8 mouse cellular contexts compared by ENCODE assay signal in the genomic region with DNA sequence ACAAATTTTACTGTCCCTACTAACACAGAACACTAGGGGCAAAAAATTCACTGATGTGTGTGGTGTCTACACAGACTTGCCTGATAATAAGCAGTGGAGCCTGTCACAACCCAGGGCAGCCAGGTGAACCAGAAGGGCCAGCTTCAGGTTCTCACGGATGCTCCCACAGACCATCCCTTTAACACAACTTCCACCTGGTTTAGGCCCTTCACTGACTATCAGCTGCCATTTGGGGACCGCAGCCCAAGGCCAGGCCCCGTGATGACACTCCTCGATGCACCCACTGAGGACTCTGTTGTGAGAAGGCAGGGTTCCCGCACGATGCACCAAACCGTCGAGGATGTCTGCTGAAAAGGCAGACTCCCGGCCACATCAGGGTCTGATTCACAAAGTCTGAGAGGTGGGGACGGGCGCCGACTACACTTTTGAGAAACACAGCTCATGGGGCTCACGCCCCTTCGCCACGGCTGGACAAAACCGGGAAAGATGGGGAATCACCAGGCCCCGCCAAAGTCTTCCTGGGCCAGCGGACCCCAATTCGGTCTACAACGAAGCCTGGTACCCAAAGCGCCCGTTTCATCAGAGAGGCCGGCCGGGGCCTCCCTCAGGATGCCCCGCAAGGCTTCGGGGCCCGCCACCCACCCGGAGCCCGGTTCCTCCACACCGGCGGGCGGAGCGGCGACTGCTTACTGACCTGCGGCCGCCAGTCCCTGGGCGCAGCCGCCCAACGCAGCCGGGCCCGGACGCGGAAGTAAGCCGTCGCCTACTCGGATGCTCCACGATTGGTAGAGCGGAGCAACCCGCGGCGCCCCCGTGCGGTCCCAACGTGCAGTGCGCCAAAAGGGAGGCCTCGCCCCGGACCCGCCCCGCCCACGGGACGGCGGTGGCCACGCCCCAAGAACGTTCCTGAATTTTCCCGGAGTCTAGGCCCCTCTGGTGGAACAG. TPM values are rescaled to one million over a fixed set of nuclear protein-coding genes. Genes with fewer than 3 reads are reported as not detected.
DNase-seq lines count a peak whose midpoint lies in the region; ATAC-seq and TF ChIP-seq lines count a peak whose summit lies in the region.

No protein-coding gene starts in this region.

- TF ChIP-seq RAD21 in MEL (IDR thresholded peaks at IDR 0.05; ENCODE audit: low read depth, low read length) = peak; percentile 18

- H3K4me2 ChIP-seq in lung, embryonic 16.5 days (ENCODE audit: low read depth, low read length) = peak overlapping the region; percentile 78

- H3K79me2 ChIP-seq in MEL (ENCODE audit: control insufficient read depth, insufficient read depth, low read length, poor library complexity) = peaks cover 7% of the 10 kb centered on the region; the same call in 1 of the 2 replicates

- peak; percentile 90 to 97 for TF ChIP-seq POLR2A in MEL (IDR thresholded peaks at IDR 0.05; ENCODE audit: control insufficient read depth in 1 of 2, insufficient read depth in 1 of 2, low read depth in 1 of 2, low read length in 2 of 2, poor library complexity in 1 of 2)
- TF ChIP-seq POLR2A in cerebellum, adult 2 months (IDR thresholded peaks at IDR 0.05; ENCODE audit: borderline replicate concordance, insufficient read depth, low read length) = peak; percentile 53; the same call in 1 of the 2 replicates

- H3K27me3 ChIP-seq in MEL (ENCODE audit: control insufficient read depth in 1 of 2, insufficient read depth in 2 of 2, low read length in 2 of 2) = no peaks in the 10 kb centered on the region
- no peaks in the 10 kb centered on the region for H3K27me3 ChIP-seq in cerebellum, adult 2 months (ENCODE audit: control insufficient read depth, insufficient read depth, low read length)
- no peaks in the 10 kb centered on the region for H3K27me3 ChIP-seq in lung, embryonic 16.5 days (ENCODE audit: control insufficient read depth, insufficient read depth, low read depth, low read length)

- H3K9ac ChIP-seq in MEL (ENCODE audit: control insufficient read depth, low read depth, low read length, poor library complexity, severe bottlenecking) = peak overlapping the region; percentile 97
- peak overlapping the region; percentile 96 for H3K9ac ChIP-seq in lung, embryonic 16.5 days (ENCODE audit: low read length)

- H3K9me3 ChIP-seq in MEL (replicated peaks; ENCODE audit: insufficient read depth, low read length) = no peaks in the 10 kb centered on the region
- H3K9me3 ChIP-seq in lung, embryonic 16.5 days (ENCODE audit: control insufficient read depth, low read length) = no peaks in the 10 kb centered on the region

- H3K36me3 ChIP-seq in MEL (ENCODE audit: control insufficient read depth in 1 of 2, insufficient read depth in 2 of 2, low read length in 2 of 2) = peaks cover 3 to 27% of the 10 kb centered on the region in 2 experiments
- peaks cover 2% of the 10 kb centered on the region; the same call in 1 of the 2 replicates for H3K36me3 ChIP-seq in lung, embryonic 16.5 days (ENCODE audit: control insufficient read depth, insufficient read depth, low read length)

- TF ChIP-seq EP300 in MEL (IDR thresholded peaks at IDR 0.05; ENCODE audit: low read depth in 1 of 2, low read length in 2 of 2) = peak in 1 of 2 experiments; percentile 41; a peak in 1 of 4 replicates

- peak; percentile 89 for DNase-seq in MEL (ENCODE audit: low read depth, low spot score)
- DNase-seq in cerebellum, adult 2 months = peak; percentile 93 to 96
- DNase-seq in forelimb bud, embryonic 11.5 days (ENCODE audit: low read depth, low spot score) = peak; percentile 89
- DNase-seq in layer of hippocampus, adult 9-10 months (ENCODE audit: low spot score) = peak; percentile 93
- peak; percentile 95 for DNase-seq in ovary, postnatal 10 days (ENCODE audit: low spot score)
- DNase-seq in thymus, postnatal 10 days (ENCODE audit: low spot score in 2 of 2) = peak; percentile 86 to 95

- WGBS in cerebellum, adult 2 months = under 1% methylated on average over 65 of the region's 65 CpGs
- under 1% methylated on average over 65 of the region's 65 CpGs for WGBS in lung, embryonic 16.5 days

- peak overlapping the region; percentile 57 for H3K27ac ChIP-seq in MEL (ENCODE audit: control insufficient read depth, low read depth, low read length)
- H3K27ac ChIP-seq in cerebellum, adult 2 months (ENCODE audit: insufficient read depth, low read length) = peak overlapping the region; percentile 63
- H3K27ac ChIP-seq in lung, embryonic 16.5 days (ENCODE audit: low read length) = peak overlapping the region; percentile 81

- H3K4me3 ChIP-seq in MEL (ENCODE audit: control insufficient read depth in 1 of 2, insufficient read depth in 1 of 2, low read depth in 2 of 2, low read length in 2 of 2) = peak overlapping the region; percentile 96 to 98
- H3K4me3 ChIP-seq in cerebellum, adult 2 months (replicated peaks; ENCODE audit: insufficient read depth, low read depth, low read length) = peak overlapping the region; percentile 81
- peak overlapping the region; percentile 90 for H3K4me3 ChIP-seq in lung, embryonic 16.5 days (ENCODE audit: low read length)

- peaks cover 7 to 19% of the 10 kb centered on the region in 2 experiments for H3K4me1 ChIP-seq in MEL (ENCODE audit: control insufficient read depth in 1 of 2, insufficient read depth in 2 of 2, low read length in 2 of 2)
- H3K4me1 ChIP-seq in cerebellum, adult 2 months (ENCODE audit: control insufficient read depth, insufficient read depth, low read length) = peaks cover 4% of the 10 kb centered on the region; the same call in 1 of the 2 replicates
- H3K4me1 ChIP-seq in lung, embryonic 16.5 days (replicated peaks; ENCODE audit: control insufficient read depth, insufficient read depth, low read length) = peaks cover 9% of the 10 kb centered on the region

- peak; percentile 97 to 99 for ATAC-seq in hematopoietic stem cell, adult 5-6 weeks (replicated peaks in 1 of 2; ENCODE audit: insufficient read depth in 1 of 2, low FRiP score in 2 of 2, low TSS enrichment in 1 of 2, low read depth in 1 of 2, poor library complexity in 2 of 2, severe bottlenecking in 2 of 2)
- peak; percentile 99 for ATAC-seq in lung, embryonic 16.5 days (ENCODE audit: low read depth)

- TF ChIP-seq CTCF in MEL (IDR thresholded peaks at IDR 0.05 in 2 of 3, conservative IDR thresholded peaks at IDR 0.05 in 1 of 3; ENCODE audit: control insufficient read depth in 1 of 3, insufficient read depth in 1 of 3, low read depth in 2 of 3, low read length in 3 of 3, poor library complexity in 1 of 3, severe bottlenecking in 1 of 3) = peak; percentile 42 to 86 (median 80); a peak in 5 of 6 replicates
- TF ChIP-seq CTCF in cerebellum, adult 2 months (IDR thresholded peaks at IDR 0.05; ENCODE audit: borderline replicate concordance, insufficient read depth, low read depth, low read length) = peak; percentile 67

TF ChIP-seq in MEL, 35 proteins besides CTCF, POLR2A, EP300 and RAD21 (continues in another document):
- peak; percentile 70 for TF ChIP-seq NRF1 (IDR thresholded peaks at IDR 0.05; ENCODE audit: insufficient read depth, low read depth, low read length, poor library complexity, severe bottlenecking)
- no peak for TF ChIP-seq UBTF (IDR thresholded peaks at IDR 0.05; ENCODE audit: borderline replicate concordance, insufficient read depth, low read depth, low read length)
- TF ChIP-seq MAX (IDR thresholded peaks at IDR 0.05; ENCODE audit: low read length) = peak; percentile 30; the same call in 1 of the 2 replicates
- TF ChIP-seq POLR2AphosphoS2 (IDR thresholded peaks at IDR 0.05; ENCODE audit: low read length) = peak; percentile 92
- peak; percentile 91 for TF ChIP-seq NELFE (IDR thresholded peaks at IDR 0.05; ENCODE audit: low read depth, low read length)
- TF ChIP-seq ZMIZ1 (IDR thresholded peaks at IDR 0.05; ENCODE audit: low read depth, low read length) = peak; percentile 89
- TF ChIP-seq GABPA (IDR thresholded peaks at IDR 0.05; ENCODE audit: low read depth, low read length) = peak; percentile 53
- no peak for TF ChIP-seq MAFK (IDR thresholded peaks at IDR 0.05; ENCODE audit: borderline replicate concordance, low read depth, low read length)
- no peak for TF ChIP-seq CHD1 (IDR thresholded peaks at IDR 0.05; ENCODE audit: low read depth, low read length)
- TF ChIP-seq ETS1 (IDR thresholded peaks at IDR 0.05; ENCODE audit: low read depth, low read length) = peak; percentile 60
- peak; percentile 44 for TF ChIP-seq SMC3 (IDR thresholded peaks at IDR 0.05; ENCODE audit: low read depth, low read length)
- TF ChIP-seq USF2 (IDR thresholded peaks at IDR 0.05; ENCODE audit: borderline replicate concordance in 1 of 2, insufficient read depth in 1 of 2, low read depth in 1 of 2, low read length in 2 of 2) = no peak
- TF ChIP-seq ZC3H11A (IDR thresholded peaks at IDR 0.05; ENCODE audit: low read depth, low read length) = no peak
- TF ChIP-seq MYC (IDR thresholded peaks at IDR 0.05; ENCODE audit: low read depth, low read length) = no peak
- no peak for TF ChIP-seq JUND (IDR thresholded peaks at IDR 0.05; ENCODE audit: low read depth, low read length)
- 0 out of 2 replicates have a peak, but pooled peaks have one; percentile 38 for TF ChIP-seq USF1 (IDR thresholded peaks at IDR 0.05; ENCODE audit: low read depth, low read length)
- TF ChIP-seq MXI1 (IDR thresholded peaks at IDR 0.05; ENCODE audit: low read depth, low read length) = peak; percentile 50
- TF ChIP-seq ZNF384 (IDR thresholded peaks at IDR 0.05; ENCODE audit: low read depth, low read length) = no peak
- peak; percentile 78 for TF ChIP-seq SIN3A (IDR thresholded peaks at IDR 0.05; ENCODE audit: low read length)
- TF ChIP-seq TAL1 (IDR thresholded peaks at IDR 0.05; ENCODE audit: low read length) = no peak
- TF ChIP-seq ELF1 (IDR thresholded peaks at IDR 0.05; ENCODE audit: low read depth, low read length) = peak; percentile 97
- peak; percentile 73 for TF ChIP-seq TCF12 (IDR thresholded peaks at IDR 0.05; ENCODE audit: low read depth, low read length)
- TF ChIP-seq POLR2AphosphoS5 (IDR thresholded peaks at IDR 0.05; ENCODE audit: borderline replicate concordance, low read depth, low read length) = no peak

RNA-seq across cellular contexts. Expression of a gene that starts 26.2 kb away (rescaled TPM):
- total RNA-seq in MEL (2012; rRNA removed) = 12.3 and 14.2 TPM in 2 replicates
- polyA plus RNA-seq in MEL (2012; ENCODE audit: insufficient read depth in 1 of 2, insufficient read length in 2 of 2, low read depth in 1 of 2, low replicate concordance in 2 of 2, missing spikeins in 1 of 2) = 10 to 100 TPM; 11.5 to 48.8 TPM
- 0.77 and 0.84 TPM in 2 replicates for polyA plus RNA-seq in cerebellum, adult 2 months (2012; rRNA removed)
- 19.0 and 20.4 TPM in 2 replicates for total RNA-seq in hematopoietic stem cell, adult 5-6 weeks (2017)
- polyA plus RNA-seq in lung, embryonic 16.5 days (2015; fragmentation: Nextera tagmentation; extraction: Ambion mirVana) = 21.8 and 24.5 TPM in 2 replicates

RNA-seq across cellular contexts. Expression of a gene that starts 49.2 kb away (rescaled TPM):
- total RNA-seq in MEL (2012; rRNA removed) = 9.5 and 11.1 TPM in 2 replicates
- polyA plus RNA-seq in MEL (2012; ENCODE audit: insufficient read depth in 1 of 2, insufficient read length in 2 of 2, low read depth in 1 of 2, low replicate concordance in 2 of 2, missing spikeins in 1 of 2) = 10 to 100 TPM in 1 of 2 experiments, not detected in 1; 12.6 TPM
- 21.5 and 21.6 TPM in 2 replicates for polyA plus RNA-seq in cerebellum, adult 2 months (2012; rRNA removed)
- total RNA-seq in hematopoietic stem cell, adult 5-6 weeks (2017) = 30.4 and 32.8 TPM in 2 replicates
- 17.0 and 17.4 TPM in 2 replicates for polyA plus RNA-seq in lung, embryonic 16.5 days (2015; fragmentation: Nextera tagmentation; extraction: Ambion mirVana)

Comparison
In these comparisons a context has a peak if more than half of its experiments do, and no peak if none do; other contexts are left out.
1. Peak in every context shown above with its lines: DNase-seq, ATAC-seq, H3K4me3 ChIP-seq and H3K27ac ChIP-seq.